Mouse (Mus musculus) MEL (cell line): ENCODE data around the gene Emc1. TPM values are rescaled to one million over a fixed set of nuclear protein-coding genes. Genes with fewer than 3 reads are reported as not detected.

Source experiments
- DNase-seq: peaks from one replicate; pipeline ENCODE4 v3.0.0; 2011; ENCODE audit warnings: low read depth, low spot score
- H3K27ac ChIP-seq: 2 replicates; pipeline ENCODE4 v1.5.1; 2012; ENCODE audit warnings: low read depth, mild to moderate bottlenecking, control low read depth, low read length, moderate library complexity; ENCODE audit not compliant: control insufficient read depth
- H3K27me3 ChIP-seq, 2 experiments: fragments of 150-350 bp in 1 of 2; sonication (generic) in 1 of 2; 2 replicates each; pipeline ENCODE4 v1.6.1; 2012; ENCODE audit warnings: low read length in 2 of 2, mild to moderate bottlenecking in 2 of 2, improper control_type of control experiment in 1 of 2, moderate library complexity in 1 of 2; ENCODE audit not compliant: insufficient read depth in 2 of 2, control insufficient read depth in 1 of 2
- H3K36me3 ChIP-seq, 2 experiments: 2 replicates each; pipeline ENCODE4 v1.6.1; 2012 to 2014; ENCODE audit warnings: low read length in 2 of 2, improper control_type of control experiment in 1 of 2, inconsistent platforms in 1 of 2, mild to moderate bottlenecking in 1 of 2; ENCODE audit not compliant: insufficient read depth in 2 of 2, control insufficient read depth in 1 of 2
- H3K4me1 ChIP-seq, 2 experiments: fragments of 150-350 bp in 1 of 2; sonication (generic) in 1 of 2; 2 replicates each; pipeline ENCODE4 v1.6.1; 2012; ENCODE audit warnings: low read length in 2 of 2, improper control_type of control experiment in 1 of 2, mild to moderate bottlenecking in 1 of 2; ENCODE audit not compliant: insufficient read depth in 2 of 2, control insufficient read depth in 1 of 2
- H3K4me3 ChIP-seq, 2 experiments: fragments of 150-350 bp in 1 of 2; sonication (generic) in 1 of 2; 2 replicates each; pipeline ENCODE4 v1.5.1; 2012; ENCODE audit warnings: low read depth in 2 of 2, low read length in 2 of 2, mild to moderate bottlenecking in 2 of 2, moderate library complexity in 2 of 2, control low read depth in 1 of 2, improper control_type of control experiment in 1 of 2; ENCODE audit not compliant: control insufficient read depth in 1 of 2, insufficient read depth in 1 of 2
- H3K79me2 ChIP-seq: 2 replicates; pipeline ENCODE4 v1.6.1; 2012; ENCODE audit warnings: mild to moderate bottlenecking, low read length, moderate library complexity; ENCODE audit not compliant: control insufficient read depth, poor library complexity, insufficient read depth
- H3K9ac ChIP-seq: 2 replicates; pipeline ENCODE4 v1.6.1; 2012; ENCODE audit warnings: low read depth, mild to moderate bottlenecking, control low read depth, low read length, moderate library complexity; ENCODE audit not compliant: control insufficient read depth, poor library complexity, severe bottlenecking
- H3K9me3 ChIP-seq: fragments of 150-350 bp; sonication (generic); replicated peaks from 2 replicates; pipeline ENCODE4 v1.6.1; 2012; ENCODE audit warnings: mild to moderate bottlenecking, low read length, improper control_type of control experiment, moderate library complexity; ENCODE audit not compliant: insufficient read depth
- BHLHE40 ChIP-seq: IDR thresholded peaks from 2 replicates; pipeline ENCODE4 v1.6.1; 2012; ENCODE audit warnings: low read depth, mild to moderate bottlenecking, inconsistent platforms, low read length, improper control_type of control experiment, borderline replicate concordance
- CHD1 ChIP-seq: IDR thresholded peaks from 2 replicates; pipeline ENCODE4 v1.6.1; 2012; ENCODE audit warnings: low read depth, mild to moderate bottlenecking, inconsistent platforms, low read length, improper control_type of control experiment
- CTCF ChIP-seq, 3 experiments: IDR thresholded peaks in 2 of 3; conservative IDR thresholded peaks in 1 of 3; 2 replicates each; pipeline ENCODE4 v1.5.1; 2011 to 2012; ENCODE audit warnings: low read length in 3 of 3, low read depth in 2 of 3, mild to moderate bottlenecking in 2 of 3, improper control_type of control experiment in 1 of 3, inconsistent platforms in 1 of 3, mixed read lengths in 1 of 3, moderate library complexity in 1 of 3; ENCODE audit not compliant: control insufficient read depth in 1 of 3, insufficient read depth in 1 of 3, poor library complexity in 1 of 3, severe bottlenecking in 1 of 3
- ELF1 ChIP-seq: IDR thresholded peaks from 2 replicates; pipeline ENCODE4 v1.6.1; 2014; ENCODE audit warnings: low read depth, mild to moderate bottlenecking, inconsistent platforms, low read length, improper control_type of control experiment, moderate library complexity
- ETS1 ChIP-seq: IDR thresholded peaks from 2 replicates; pipeline ENCODE4 v1.6.1; 2012; ENCODE audit warnings: low read depth, mild to moderate bottlenecking, inconsistent platforms, low read length, improper control_type of control experiment, moderate library complexity
- GABPA ChIP-seq: IDR thresholded peaks from 2 replicates; pipeline ENCODE4 v1.6.1; 2012; ENCODE audit warnings: low read depth, mild to moderate bottlenecking, inconsistent platforms, low read length, improper control_type of control experiment, moderate library complexity
- GATA1 ChIP-seq: IDR thresholded peaks from 2 replicates; pipeline ENCODE4 v1.6.1; 2011; ENCODE audit warnings: low read depth, low read length, improper control_type of control experiment
- JUND ChIP-seq: IDR thresholded peaks from 2 replicates; pipeline ENCODE4 v1.6.1; 2011; ENCODE audit warnings: low read depth, mild to moderate bottlenecking, improper control_type of control experiment, low read length
- KAT2A ChIP-seq: conservative IDR thresholded peaks from 2 replicates; pipeline ENCODE4 v1.6.1; 2012; ENCODE audit warnings: low read depth, low read length, improper control_type of control experiment, inconsistent platforms
- MAFK ChIP-seq: IDR thresholded peaks from 2 replicates; pipeline ENCODE4 v1.6.1; 2011; ENCODE audit warnings: low read depth, mild to moderate bottlenecking, low read length, improper control_type of control experiment, borderline replicate concordance
- MAZ ChIP-seq: IDR thresholded peaks from 2 replicates; pipeline ENCODE4 v1.6.1; 2012; ENCODE audit warnings: low read depth, mild to moderate bottlenecking, inconsistent platforms, low read length, improper control_type of control experiment
- MEF2A ChIP-seq: IDR thresholded peaks from 2 replicates; pipeline ENCODE4 v1.6.1; 2014; ENCODE audit warnings: low read depth, mild to moderate bottlenecking, inconsistent platforms, low read length, improper control_type of control experiment; ENCODE audit not compliant: poor library complexity, insufficient replicate concordance, severe bottlenecking; ENCODE audit errors: extremely low read depth
- MXI1 ChIP-seq: IDR thresholded peaks from 2 replicates; pipeline ENCODE4 v1.6.1; 2011; ENCODE audit warnings: mild to moderate bottlenecking, low read depth, low read length, improper control_type of control experiment
- NELFE ChIP-seq: IDR thresholded peaks from 2 replicates; pipeline ENCODE4 v1.6.1; 2011; ENCODE audit warnings: low read depth, low read length, improper control_type of control experiment
- POLR2AphosphoS5 ChIP-seq: IDR thresholded peaks from 2 replicates; pipeline ENCODE4 v1.6.1; 2012; ENCODE audit warnings: low read depth, borderline replicate concordance, mild to moderate bottlenecking, inconsistent platforms, low read length, moderate library complexity, mixed read lengths
- RCOR1 ChIP-seq: IDR thresholded peaks from 2 replicates; pipeline ENCODE4 v1.6.1; 2012; ENCODE audit warnings: low read depth, mild to moderate bottlenecking, inconsistent platforms, low read length, improper control_type of control experiment
- SIN3A ChIP-seq: IDR thresholded peaks from 2 replicates; pipeline ENCODE4 v1.6.1; 2012; ENCODE audit warnings: low read length, improper control_type of control experiment, inconsistent platforms
- SMC3 ChIP-seq: IDR thresholded peaks from 2 replicates; pipeline ENCODE4 v1.6.1; 2011; ENCODE audit warnings: low read depth, low read length, improper control_type of control experiment
- TAL1 ChIP-seq: IDR thresholded peaks from 2 replicates; pipeline ENCODE4 v1.6.1; 2012; ENCODE audit warnings: mild to moderate bottlenecking, inconsistent platforms, low read length, moderate library complexity, mixed read lengths
- USF1 ChIP-seq: IDR thresholded peaks from 2 replicates; pipeline ENCODE4 v1.6.1; 2014; ENCODE audit warnings: low read depth, mild to moderate bottlenecking, inconsistent platforms, low read length, improper control_type of control experiment, moderate library complexity
- USF2 ChIP-seq, 2 experiments: IDR thresholded peaks; 2 replicates each; pipeline ENCODE4 v1.6.1; 2011 to 2012; ENCODE audit warnings: improper control_type of control experiment in 2 of 2, low read length in 2 of 2, borderline replicate concordance in 1 of 2, inconsistent platforms in 1 of 2, low read depth in 1 of 2, mild to moderate bottlenecking in 1 of 2; ENCODE audit not compliant: insufficient read depth in 1 of 2
- ZKSCAN1 ChIP-seq: IDR thresholded peaks from 2 replicates; pipeline ENCODE4 v1.6.1; 2012; ENCODE audit warnings: low read depth, mild to moderate bottlenecking, inconsistent platforms, low read length, improper control_type of control experiment, moderate library complexity
- ZMIZ1 ChIP-seq: IDR thresholded peaks from 2 replicates; pipeline ENCODE4 v1.6.1; 2012; ENCODE audit warnings: low read depth, mild to moderate bottlenecking, inconsistent platforms, low read length, improper control_type of control experiment, moderate library complexity
- ZNF384 ChIP-seq: IDR thresholded peaks from 2 replicates; pipeline ENCODE4 v1.6.1; 2012; ENCODE audit warnings: low read depth, mild to moderate bottlenecking, inconsistent platforms, low read length, improper control_type of control experiment
- polyA plus RNA-seq, 2 experiments: library from polyadenylated mRNA; stranded (reverse) in 1 of 2; unstranded in 1 of 2; fragments of >175 nt in 1 of 2; fragments of >200 nt in 1 of 2; gene quantifications; 2 replicates each; pipeline versions ENCODE4 v1.2.1 to v1.2.4; 2012; ENCODE audit warnings: low replicate concordance in 2 of 2, low read depth in 1 of 2; ENCODE audit not compliant: insufficient read length in 2 of 2, insufficient read depth in 1 of 2, missing spikeins in 1 of 2
- total RNA-seq: library from RNA; depleted of rRNA; stranded (reverse); fragments of 300-350 nt; gene quantifications from 2 replicates; pipeline ENCODE4 v1.2.3, GENCODE M21; 2012

Gene Emc1
- total and polyA plus RNA-seq, 3 experiments, result 17.3 to 50.4 TPM; not detected in 1

DNA sequence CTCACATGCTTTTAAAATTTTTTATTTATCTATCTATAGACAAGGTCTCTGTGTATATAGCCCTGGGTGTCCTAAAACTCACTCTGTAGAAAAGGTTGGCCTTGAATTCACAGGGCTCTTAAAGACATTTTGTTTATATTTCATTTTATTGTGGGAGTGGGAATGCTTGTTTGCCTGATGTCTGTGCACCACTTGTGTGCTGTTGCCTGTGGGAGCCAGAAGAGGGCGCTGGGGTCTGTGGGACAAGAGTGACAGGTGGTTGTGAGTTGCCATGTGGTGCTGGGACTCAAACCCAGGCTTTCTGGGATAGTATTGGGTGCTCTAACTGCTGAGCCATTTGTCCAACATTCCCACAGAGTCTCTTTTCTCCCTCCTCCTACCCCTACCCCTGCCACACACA is 65.5 kb downstream of the Emc1 start:
- Histone ChIP-seq H3K27ac (no peak overlapping the region), H3K79me2 (no peaks in the 10 kb centered on the region), H3K36me3 (peaks cover 0 to 30% of the 10 kb centered on the region in 2 experiments; a peak in 3 of 4 replicates), H3K27me3 (no peaks in the 10 kb centered on the region), H3K4me3 (no peak overlapping the region), H3K9ac (no peak overlapping the region), H3K4me1 (0 out of 4 replicates have a peak, but pooled peaks cover 0 to 3% of the 10 kb centered on the region in 2 experiments), H3K9me3 (no peaks in the 10 kb centered on the region)
- no peak for TF ChIP-seq BHLHE40
- TF ChIP-seq ZMIZ1, result no peak
- TF ChIP-seq CTCF (IDR thresholded peaks at IDR 0.05 in 2 of 3, conservative IDR thresholded peaks at IDR 0.05 in 1 of 3; ENCODE audit: control insufficient read depth in 1 of 3, insufficient read depth in 1 of 3, low read depth in 2 of 3, low read length in 3 of 3, poor library complexity in 1 of 3, severe bottlenecking in 1 of 3), result peak; percentile 26 to 58 (median 42); a peak in 5 of 6 replicates
- TF ChIP-seq CHD1, result no peak
- TF ChIP-seq SMC3, result peak; percentile 12
- no peak for TF ChIP-seq ZNF384
- DNase-seq, result peak; percentile 33

- no peaks in the 10 kb centered on the region for H3K79me2 ChIP-seq
- no peaks in the 10 kb centered on the region for H3K9me3 ChIP-seq
- H3K9ac ChIP-seq, result no peak overlapping the region
- TF ChIP-seq ZKSCAN1, result no peak
- no peak overlapping the region for H3K27ac ChIP-seq
- H3K4me3 ChIP-seq, result no peak overlapping the region
- H3K27me3 ChIP-seq, result no peaks in the 10 kb centered on the region
- peaks cover 0 to 30% of the 10 kb centered on the region in 2 experiments; a peak in 3 of 4 replicates for H3K36me3 ChIP-seq
- H3K4me1 ChIP-seq, result 0 out of 4 replicates have a peak, but pooled peaks cover 0 to 3% of the 10 kb centered on the region in 2 experiments
- DNase-seq, result no peak
Observed at GRCm38 (mm10) chr4:139421621-139422020, 69.2 kb downstream of the Emc1 start.

DNA sequence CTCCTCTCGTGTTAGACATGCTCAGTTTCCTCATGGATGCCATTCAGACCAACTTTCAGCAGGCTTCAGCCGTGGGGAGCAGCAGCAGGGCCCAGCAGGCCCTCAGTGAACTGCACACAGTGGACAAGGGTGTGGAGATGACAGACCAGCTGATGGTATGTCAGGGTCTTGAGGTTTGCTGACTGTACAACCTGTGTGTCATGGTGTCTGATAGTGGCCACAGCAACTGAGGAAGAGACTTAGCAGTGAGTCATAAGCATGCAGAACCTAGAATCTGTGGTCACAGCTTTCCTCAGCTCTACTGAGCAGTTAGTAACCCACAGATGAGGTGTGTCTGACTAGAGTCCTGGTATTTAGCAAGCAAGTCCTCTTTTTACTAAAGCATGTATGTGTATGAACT is 70.0 kb downstream of the Emc1 start:
- Histone ChIP-seq H3K79me2 (no peaks in the 10 kb centered on the region), H3K4me1 (0 out of 4 replicates have a peak, but pooled peaks cover 0 to 3% of the 10 kb centered on the region in 2 experiments), H3K36me3 (peaks cover 0 to 29% of the 10 kb centered on the region in 2 experiments; a peak in 3 of 4 replicates), H3K27me3 (no peaks in the 10 kb centered on the region), H3K4me3 (no peak overlapping the region), H3K9ac (no peak overlapping the region), H3K9me3 (no peaks in the 10 kb centered on the region), H3K27ac (no peak overlapping the region)
- peak; percentile 77 for DNase-seq
- TF ChIP-seq GATA1 (peak; percentile 56), ZNF384 (no peak), GABPA (no peak), RCOR1 (no peak), ZMIZ1 (no peak), POLR2AphosphoS5 (no peak), CTCF (IDR thresholded peaks at IDR 0.05 in 2 of 3, conservative IDR thresholded peaks at IDR 0.05 in 1 of 3; ENCODE audit: control insufficient read depth in 1 of 3, insufficient read depth in 1 of 3, low read depth in 2 of 3, low read length in 3 of 3, poor library complexity in 1 of 3, severe bottlenecking in 1 of 3) (no peak), BHLHE40 (no peak), JUND (no peak), ELF1 (no peak), NELFE (no peak), MXI1 (no peak), CHD1 (no peak), USF2 (IDR thresholded peaks at IDR 0.05; ENCODE audit: borderline replicate concordance in 1 of 2, insufficient read depth in 1 of 2, low read depth in 1 of 2, low read length in 2 of 2) (no peak), MAZ (no peak), MAFK (no peak), MEF2A (no peak), USF1 (no peak), SIN3A (no peak), ETS1 (peak; percentile 67), KAT2A (no peak), TAL1 (peak; percentile 23; the same call in 1 of the 2 replicates)
